Mouse (Mus musculus): Measurements from ENCODE around the gene Gdf3.
"Not testable (repeated sequence)": the region's sequence is repeated elsewhere in the genome, so short reads cannot be mapped to it uniquely, and the experiment has no call there.

Gene Gdf3

GRCm38 (mm10) chr6:122605483-122605882 lies 4.4 kb downstream of the Gdf3 start:
- DNase-seq (ENCODE audit: low spot score in 2 of 2), result no peak

DNA sequence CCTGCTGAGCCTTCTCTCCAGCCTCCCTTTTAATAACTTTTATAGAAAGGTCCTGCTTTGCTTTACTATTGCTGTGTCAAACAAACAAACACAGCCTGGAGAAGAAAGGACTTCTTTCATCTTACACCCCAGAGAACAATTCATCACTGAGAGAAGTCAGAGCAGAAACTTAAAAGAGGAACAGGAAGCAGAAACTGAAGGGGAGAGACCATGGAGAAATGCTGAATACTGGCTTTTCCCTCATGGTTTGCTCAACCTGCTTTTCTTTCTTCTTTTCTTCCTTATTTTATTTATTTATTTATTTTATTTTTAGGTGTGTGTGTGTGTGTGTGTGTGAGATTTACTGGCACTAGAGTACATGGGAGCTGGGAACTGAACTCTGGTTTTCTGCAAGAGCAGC lies 5.6 kb downstream of the Gdf3 start:
- no peak for DNase-seq (ENCODE audit: low spot score in 2 of 2)

DNA sequence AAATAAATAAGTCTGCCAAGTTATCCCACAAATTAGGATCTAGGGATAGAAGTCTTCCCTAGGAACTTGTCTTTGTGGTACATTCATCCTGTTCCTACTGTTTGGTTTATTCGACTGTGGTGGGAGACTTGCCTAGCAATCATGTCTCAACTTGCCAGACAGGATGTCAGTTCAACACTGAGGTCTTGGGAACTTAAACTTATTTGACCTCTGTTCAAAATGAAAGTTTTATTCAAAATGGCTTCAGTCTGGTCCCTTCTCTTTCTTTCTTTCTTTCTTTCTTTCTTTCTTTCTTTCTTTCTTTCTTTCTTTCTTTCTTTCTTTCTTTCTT lies 6.9 kb downstream of the Gdf3 start:
- no peak for DNase-seq (ENCODE audit: low spot score in 2 of 2)

DNA sequence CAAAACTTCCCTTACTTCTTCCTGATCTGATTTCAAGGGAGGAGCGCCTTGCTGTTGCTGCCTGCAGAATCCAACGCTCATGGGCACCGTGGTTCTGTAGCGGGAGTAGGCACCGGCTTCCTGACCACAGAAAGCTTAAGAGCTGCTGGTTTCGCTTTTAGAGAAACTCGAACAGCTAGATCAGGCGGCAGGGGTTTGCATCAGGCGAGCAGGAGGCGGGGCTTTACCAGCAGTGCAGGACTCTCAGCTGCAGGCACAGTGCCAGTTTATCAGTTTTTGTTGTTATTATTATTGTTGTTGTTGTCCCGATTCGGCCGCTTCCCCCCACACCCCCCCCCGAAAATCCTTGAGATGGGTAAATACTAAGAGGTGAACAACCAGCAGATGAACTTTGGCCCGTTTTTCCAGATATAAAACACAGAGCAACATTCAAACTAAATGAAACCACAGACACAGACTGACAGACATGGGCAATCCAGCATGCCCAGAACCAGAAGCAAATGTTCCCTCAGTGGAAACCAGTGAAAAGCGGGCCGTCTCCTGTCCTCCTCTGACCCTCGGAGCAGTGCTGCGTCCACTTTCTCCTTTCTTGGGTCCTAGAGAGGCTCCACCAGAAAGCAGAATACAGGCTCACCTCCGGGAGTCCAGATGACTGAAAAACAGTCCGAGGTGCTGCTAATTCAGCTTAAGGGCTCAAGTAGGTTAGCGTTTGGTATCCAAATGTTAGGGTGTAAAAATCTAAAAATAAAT lies 7.5 kb downstream of the Gdf3 start, which contains the start of gene Apobec1:
Apobec1 (minus strand) TSS at position 203 of the 750 bp plus-strand sequence.
- DNase-seq (ENCODE audit: low spot score in 2 of 2), result peak; percentile 14 to 36

DNA sequence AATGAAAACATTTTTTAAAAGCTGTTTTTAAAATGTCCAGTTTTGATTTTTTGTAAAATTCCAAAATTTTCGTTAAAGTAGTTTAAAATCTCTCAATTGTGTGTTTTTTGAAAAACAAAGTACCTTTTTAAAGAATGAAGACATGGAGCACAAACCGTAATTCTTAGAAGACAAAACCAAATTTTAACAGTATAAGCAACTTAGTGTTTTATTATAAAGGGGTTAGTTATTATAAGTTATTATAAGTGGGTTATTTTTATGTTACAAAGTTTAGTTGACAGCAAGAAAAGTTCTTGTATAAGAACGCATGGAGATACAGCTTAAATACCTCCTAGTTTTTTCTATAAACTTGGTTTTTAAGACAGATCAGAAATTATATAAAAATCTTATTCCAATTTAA lies 8.3 kb downstream of the Gdf3 start:
- no peak for DNase-seq (ENCODE audit: low spot score in 2 of 2)

- DNase-seq (ENCODE audit: low spot score in 2 of 2), result no peak
These were observed 8.9 kb downstream of the Gdf3 start for GRCm38 (mm10) chr6:122601031-122601430.

GRCm38 (mm10) chr6:122600066-122600646 lies 9.7 kb downstream of the Gdf3 start:
- no peak for DNase-seq (ENCODE audit: low spot score in 2 of 2)

- no peak for DNase-seq (ENCODE audit: low spot score in 2 of 2)
These were observed 10.7 kb downstream of the Gdf3 start for GRCm38 (mm10) chr6:122599054-122599737.

DNA sequence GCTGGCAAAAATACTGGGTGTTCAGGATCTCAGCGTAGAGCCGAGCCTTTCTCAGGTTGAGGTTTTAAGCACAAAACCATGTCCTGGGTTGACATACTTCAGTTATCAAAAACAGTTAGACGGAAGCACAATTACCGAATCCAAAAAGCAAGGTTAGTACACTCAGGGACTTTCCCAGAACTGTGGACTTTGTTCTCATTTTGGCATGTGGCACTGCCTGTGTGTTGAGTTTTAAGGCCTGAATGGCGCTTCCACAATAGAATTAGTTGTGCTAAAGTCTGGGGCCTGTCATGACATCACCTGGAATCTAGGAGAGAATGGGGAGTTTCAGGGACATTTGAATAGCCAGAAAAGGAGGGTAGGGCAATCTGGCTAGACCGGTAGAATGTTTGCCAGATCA lies 11.5 kb downstream of the Gdf3 start:
- no peak for DNase-seq (ENCODE audit: low spot score in 2 of 2)

- DNase-seq (ENCODE audit: low spot score in 2 of 2), result no peak
These were observed 11.9 kb downstream of the Gdf3 start for GRCm38 (mm10) chr6:122598014-122598413.

GRCm38 (mm10) chr6:122596608-122597007 lies 13.3 kb downstream of the Gdf3 start:
- DNase-seq (ENCODE audit: low spot score in 2 of 2), result no peak

DNA sequence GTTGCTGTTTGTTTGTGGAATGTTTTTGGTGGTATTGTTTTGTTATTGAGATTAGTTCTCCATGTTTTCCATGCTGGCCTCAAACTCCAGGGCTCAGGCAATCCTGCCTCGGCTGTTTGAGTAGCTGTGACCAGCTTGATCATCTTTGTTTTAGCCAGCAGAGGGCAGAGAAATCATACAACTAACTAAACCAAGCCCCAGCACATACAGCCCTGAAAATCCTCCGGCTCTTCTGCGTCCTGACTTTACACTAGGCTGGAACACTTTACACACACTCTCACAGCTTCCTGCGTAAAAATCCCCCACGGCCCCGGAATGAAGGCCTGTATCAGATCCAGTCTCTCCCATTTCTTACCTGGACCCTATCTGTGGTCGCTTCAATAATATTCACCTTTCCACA lies 14.2 kb downstream of the Gdf3 start:
- DNase-seq (ENCODE audit: low spot score in 2 of 2), result peak in 1 of 2 experiments; percentile 7

- no peak for DNase-seq (ENCODE audit: low spot score in 2 of 2)
These were observed 17.0 kb downstream of the Gdf3 start for GRCm38 (mm10) chr6:122592905-122593304.

DNA sequence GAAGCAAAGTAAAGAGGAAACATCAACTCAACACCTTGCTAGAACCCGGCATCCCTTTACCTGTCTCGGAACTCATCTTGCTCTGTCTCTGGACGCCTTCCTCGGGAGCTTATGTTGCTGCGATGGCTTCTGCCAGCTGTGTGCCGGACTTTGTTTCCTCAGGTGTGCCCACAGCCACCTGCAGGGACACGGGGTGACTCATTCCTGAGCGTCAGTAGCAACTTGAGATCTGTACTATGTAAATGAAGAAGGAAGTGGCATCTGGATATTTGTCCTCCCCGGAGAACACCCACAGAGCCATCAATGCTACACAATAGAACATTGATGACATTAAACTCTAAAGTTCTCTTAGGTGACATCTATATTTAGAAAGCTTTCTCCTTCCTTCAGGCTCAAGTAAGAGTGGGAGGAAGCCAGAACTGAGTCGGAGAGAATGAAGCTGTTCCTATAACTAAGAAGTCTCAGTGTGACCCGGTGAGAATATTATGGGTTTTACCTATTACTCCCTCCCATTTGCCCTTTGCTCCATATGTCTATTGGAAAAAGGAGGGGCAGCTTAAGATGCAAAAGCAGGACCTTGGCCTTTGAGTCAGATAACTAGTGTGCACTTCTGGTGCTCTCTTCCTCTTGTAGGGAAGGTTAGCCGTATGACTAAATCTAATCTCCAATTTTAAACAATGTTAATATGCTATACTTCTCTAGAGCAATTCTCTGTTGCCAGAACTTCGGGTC lies 18.7 kb downstream of the Gdf3 start:
- DNase-seq (ENCODE audit: low spot score in 2 of 2), result no peak

DNA sequence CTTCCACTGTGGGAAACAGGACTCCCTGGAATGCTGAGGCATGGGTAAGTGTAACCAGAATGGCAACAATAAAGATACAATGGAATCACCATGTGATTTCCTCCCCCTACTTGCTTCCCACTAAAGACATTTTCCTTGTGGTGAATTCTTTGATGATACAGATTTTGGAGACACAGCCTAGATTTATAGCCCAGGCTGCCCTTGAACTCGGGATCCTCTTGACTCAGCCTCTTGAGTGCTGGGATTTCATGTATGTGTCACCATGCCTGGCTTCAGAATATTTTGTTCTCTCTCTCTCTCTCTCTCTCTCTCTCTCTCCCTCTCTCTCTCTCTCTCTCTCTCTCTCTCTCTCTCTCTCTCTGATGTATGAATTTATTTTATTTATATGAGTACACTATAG lies 30.8 kb downstream of the Gdf3 start:
- no peak for DNase-seq (ENCODE audit: low spot score in 2 of 2)

DNA sequence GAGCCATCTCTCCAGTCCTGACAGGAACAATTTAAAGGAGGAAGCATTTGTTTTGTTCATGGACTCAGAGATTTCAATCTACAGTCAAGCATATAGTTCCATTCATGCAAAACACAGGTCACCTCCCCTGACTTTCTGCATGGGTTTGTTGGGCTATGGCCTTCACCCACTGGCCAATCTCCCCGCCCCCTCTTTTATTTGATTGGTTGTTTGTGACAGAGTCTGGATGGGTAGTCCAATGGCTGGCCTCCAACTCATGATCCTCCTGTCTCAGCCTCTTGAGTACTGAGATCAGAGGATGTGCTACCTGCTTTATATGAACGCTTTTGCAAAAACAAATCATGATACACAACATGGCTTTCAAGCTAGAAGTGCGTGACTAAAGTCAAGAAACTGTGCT lies 32.9 kb downstream of the Gdf3 start:
- no peak for DNase-seq (ENCODE audit: low spot score in 2 of 2)

- DNase-seq (ENCODE audit: low spot score in 2 of 2), result not testable (repeated sequence)
These were observed 34.9 kb downstream of the Gdf3 start for GRCm38 (mm10) chr6:122575037-122575436.

DNA sequence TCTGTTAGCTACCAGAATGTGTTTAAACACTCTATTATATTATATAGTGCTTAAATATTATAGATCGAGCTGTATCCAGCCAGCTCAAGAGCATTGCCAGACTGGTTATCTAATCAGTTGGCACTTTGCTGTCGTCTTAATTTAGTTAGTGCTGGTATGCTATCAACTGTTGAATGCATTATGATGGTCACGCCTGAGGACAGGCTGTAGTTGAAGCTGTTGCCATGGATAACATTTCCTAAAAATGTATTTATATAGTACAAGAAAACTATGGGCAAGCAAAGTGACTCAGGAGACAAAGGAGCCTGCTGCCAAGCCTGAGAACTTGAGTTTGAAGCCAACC lies 38.3 kb downstream of the Gdf3 start:
- DNase-seq (ENCODE audit: low spot score in 2 of 2), result no peak

GRCm38 (mm10) chr6:122570695-122571616 lies 38.9 kb downstream of the Gdf3 start:
- no peak for DNase-seq (ENCODE audit: low spot score in 2 of 2)

DNA sequence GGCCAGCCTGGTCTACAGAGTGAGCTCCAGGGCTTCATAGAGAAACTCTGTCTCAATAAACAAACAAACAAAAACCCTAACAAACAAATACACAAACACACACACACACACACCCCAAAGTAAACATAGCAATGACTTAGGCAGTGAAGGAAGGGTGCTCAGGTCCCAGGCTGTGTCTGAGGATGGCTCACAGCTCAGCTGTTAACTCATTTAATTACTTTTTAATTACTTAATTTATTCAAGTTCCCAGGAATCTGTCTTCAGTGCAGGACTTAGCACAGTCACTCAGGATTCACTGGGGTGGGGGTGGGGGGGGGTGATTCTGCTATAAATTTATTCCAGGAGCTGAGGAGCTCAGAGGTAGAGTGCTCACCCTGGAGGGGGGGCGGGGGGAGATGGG lies 40.1 kb downstream of the Gdf3 start:
- no peak for DNase-seq (ENCODE audit: low spot score in 2 of 2)

- DNase-seq (ENCODE audit: low spot score in 2 of 2), result no peak
These were observed 40.8 kb downstream of the Gdf3 start for GRCm38 (mm10) chr6:122569113-122569512.
